Mouse (Mus musculus) brain, embryonic 14.5 days (tissue): Measurements from ENCODE around the gene Armc3.

Experiments
- CTCF ChIP-seq: fragments of 200-500 bp; IDR thresholded peaks from 2 replicates; pipeline ENCODE4 v1.5.1; 2012; ENCODE audit warnings: inconsistent platforms, mild to moderate bottlenecking, moderate library complexity, borderline replicate concordance; ENCODE audit not compliant: insufficient read depth, insufficient read length; ENCODE audit errors: extremely low read depth
- POLR2A ChIP-seq: fragments of 200-500 bp; IDR thresholded peaks from 2 replicates; pipeline ENCODE4 v1.6.1; 2012; ENCODE audit warnings: mild to moderate bottlenecking, inconsistent platforms, borderline replicate concordance; ENCODE audit not compliant: poor library complexity, insufficient read depth, insufficient read length, severe bottlenecking; ENCODE audit errors: extremely low read depth

DNA sequence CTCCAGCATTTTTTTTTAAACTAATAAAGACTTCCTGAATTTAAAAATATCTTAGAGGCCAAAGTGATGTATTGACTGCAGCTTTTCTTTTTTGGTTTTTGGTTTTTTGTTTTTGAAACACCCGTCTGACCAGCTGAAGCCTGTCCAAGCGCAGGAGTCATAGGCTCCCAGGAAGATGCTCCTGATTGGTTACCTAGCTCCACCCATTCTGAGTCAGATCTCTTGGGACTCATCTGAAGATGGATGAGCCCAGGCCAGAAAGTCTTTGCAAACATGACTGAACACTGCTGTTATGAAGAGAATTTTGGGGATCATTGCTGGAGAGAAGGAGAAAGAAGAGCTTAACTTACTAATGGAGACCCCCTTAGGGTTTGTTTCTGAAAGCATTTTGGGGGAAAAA, 68.3 kb downstream of the Armc3 start:
- TF ChIP-seq CTCF (no peak), POLR2A (no peak)
